ENCODE assay signal across 9 mouse cellular contexts in the genomic region with DNA sequence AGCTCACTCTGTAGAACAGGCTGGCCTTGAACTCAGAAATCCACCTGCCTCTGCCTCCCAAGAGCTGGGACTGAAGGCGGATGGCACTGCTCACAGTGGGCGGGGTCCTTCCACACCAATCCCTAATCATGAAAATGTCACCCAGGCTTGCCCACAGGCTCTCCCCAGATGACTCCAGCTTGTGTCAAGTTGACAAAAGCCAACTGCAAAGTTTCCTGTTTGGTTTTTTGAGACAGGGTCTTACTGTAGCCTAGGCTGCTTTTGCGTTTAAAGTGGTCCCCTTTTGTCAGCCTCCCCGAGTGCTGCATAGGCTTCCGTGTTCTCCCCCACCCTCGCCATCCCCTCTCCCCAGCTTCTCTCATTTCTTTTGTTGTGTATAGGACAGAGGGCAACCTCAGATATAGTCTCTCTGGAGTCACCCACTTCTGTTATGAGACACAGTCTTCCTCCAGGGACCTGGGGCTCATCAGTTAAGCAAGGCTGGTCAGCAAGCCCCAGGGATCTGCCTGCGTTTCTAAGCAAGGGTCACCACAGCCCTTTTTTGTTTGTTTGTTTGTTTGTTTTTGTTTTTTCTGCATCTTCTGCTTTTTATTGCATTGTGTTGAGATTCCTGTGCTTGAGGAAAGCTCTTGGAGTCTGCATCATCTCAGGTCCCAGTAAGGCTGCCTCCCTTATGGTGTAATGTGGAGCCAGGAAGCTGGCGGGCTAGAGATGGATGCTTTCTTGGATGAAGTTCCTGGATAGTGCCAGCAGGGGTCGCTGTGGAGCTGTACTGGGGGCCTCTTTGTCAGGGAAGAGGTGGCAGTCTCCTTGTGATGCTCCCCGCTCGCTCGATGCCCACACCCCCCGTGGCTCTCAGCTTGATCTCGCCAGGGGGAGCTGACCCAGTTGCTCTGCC. TPM values are rescaled to one million over a fixed set of nuclear protein-coding genes. Genes with fewer than 3 reads are reported as not detected.
DNase-seq lines count a peak whose midpoint lies in the region; ATAC-seq lines count a peak whose summit lies in the region.
"Had no signal": no experiment of that assay in that cellular context is flagged by ENCODE, and none has a peak within 500 bp of the region (broad histone marks: within the 10 kb centered on the region; RNA-seq: fewer than 3 reads in every experiment).

No protein-coding gene starts in this region.

- WGBS in hindbrain, embryonic 11.5 days, result 38% methylated on average over 14 of the region's 14 CpGs

- peak overlapping the region; percentile 22 for H3K4me3 ChIP-seq in hindbrain, embryonic 11.5 days (ENCODE audit: low read depth, low read length)

- peak; percentile 88 for DNase-seq in MN1 (ENCODE audit: low spot score)
- DNase-seq in cerebellum, adult 9-11 months, result peak; percentile 93
- peak; percentile 65 to 97 for DNase-seq in frontal cortex, adult 2 months (ENCODE audit: extremely low spot score in 1 of 2, low spot score in 1 of 2)
- DNase-seq in hindbrain, embryonic 11.5 days (ENCODE audit: low spot score), result peak; percentile 96
- DNase-seq in layer of hippocampus, adult 9-11 months, result peak; percentile 78
- peak; percentile 96 for DNase-seq in lung, postnatal 10 days
- peak; percentile 89 for DNase-seq in ovary, postnatal 36 days (ENCODE audit: low spot score)
- peak; percentile 88 for DNase-seq in thymus, postnatal 14 days

- peak overlapping the region; percentile 49 for H3K4me2 ChIP-seq in hindbrain, embryonic 11.5 days (replicated peaks; ENCODE audit: low read depth, low read length)

- peak overlapping the region; percentile 30; the same call in 1 of the 2 replicates for H3K27ac ChIP-seq in hindbrain, embryonic 11.5 days (ENCODE audit: low read depth, low read length)
- H3K27ac ChIP-seq: macrophage had no signal

- no peaks in the 10 kb centered on the region for H3K36me3 ChIP-seq in hindbrain, embryonic 11.5 days (ENCODE audit: control insufficient read depth, insufficient read depth, low read length)

- no peaks in the 10 kb centered on the region for H3K27me3 ChIP-seq in hindbrain, embryonic 11.5 days (ENCODE audit: control insufficient read depth, insufficient read depth, low read length)

- H3K9me3 ChIP-seq in hindbrain, embryonic 11.5 days (ENCODE audit: control insufficient read depth, low read length), result no peaks in the 10 kb centered on the region

- ATAC-seq in hindbrain, embryonic 11.5 days (ENCODE audit: low FRiP score), result peak; percentile 78; the same call in 1 of the 2 replicates

- peak overlapping the region; percentile 50; the same call in 1 of the 2 replicates for H3K9ac ChIP-seq in hindbrain, embryonic 11.5 days (ENCODE audit: low read depth, low read length)

- H3K4me1 ChIP-seq in hindbrain, embryonic 11.5 days (replicated peaks; ENCODE audit: control insufficient read depth, insufficient read depth, low read length), result peaks cover 7% of the 10 kb centered on the region; the same call in 1 of the 2 replicates

RNA-seq across cellular contexts. Expression of gene Prcd, which starts 10.4 kb away (rescaled TPM):
- polyA plus RNA-seq in frontal cortex, adult 2 months (2012; rRNA removed), result 5.7 and 6.4 TPM in 2 replicates
- 0.32 and 0.43 TPM in 2 replicates for polyA plus RNA-seq in hindbrain, embryonic 11.5 days (2014; fragmentation: Nextera tagmentation; extraction: Ambion mirVana)
- polyA plus RNA-seq: macrophage had no signal

RNA-seq across cellular contexts. Expression of gene Cygb, which starts 11.2 kb away (rescaled TPM):
- polyA plus RNA-seq in frontal cortex, adult 2 months (2012; rRNA removed), result 55.3 and 57.6 TPM in 2 replicates
- polyA plus RNA-seq in hindbrain, embryonic 11.5 days (2014; fragmentation: Nextera tagmentation; extraction: Ambion mirVana), result 2.4 and 2.8 TPM in 2 replicates
- polyA plus RNA-seq: macrophage had no signal

RNA-seq across cellular contexts. Expression of gene Rhbdf2, which starts 16.1 kb away (rescaled TPM):
- polyA plus RNA-seq in frontal cortex, adult 2 months (2012; rRNA removed), result 1.8 and 2.0 TPM in 2 replicates
- polyA plus RNA-seq in hindbrain, embryonic 11.5 days (2014; fragmentation: Nextera tagmentation; extraction: Ambion mirVana), result 2.1 and 2.7 TPM in 2 replicates

RNA-seq across cellular contexts. Expression of gene Aanat, which starts 56.7 kb away (rescaled TPM):
- 2.1 and 2.8 TPM in 2 replicates for polyA plus RNA-seq in frontal cortex, adult 2 months (2012; rRNA removed)
- polyA plus RNA-seq in hindbrain, embryonic 11.5 days (2014; fragmentation: Nextera tagmentation; extraction: Ambion mirVana), result not detected in 2 replicates
- polyA plus RNA-seq: macrophage had no signal

Comparison
In these comparisons a context has a peak if more than half of its experiments do, and no peak if none do; other contexts are left out.
1. Peak in every context shown above with its lines: DNase-seq, ATAC-seq, H3K4me3 ChIP-seq and H3K27ac ChIP-seq.
2. RNA of gene Cygb, which starts 11.2 kb away (polyA plus RNA-seq): 55.3 to 57.6 TPM in frontal cortex, adult 2 months; 2.4 to 2.8 TPM in hindbrain, embryonic 11.5 days; every median in the first group is over 10 times any median in the second.